20 mouse cellular contexts compared by ENCODE assay signal in the genomic region with DNA sequence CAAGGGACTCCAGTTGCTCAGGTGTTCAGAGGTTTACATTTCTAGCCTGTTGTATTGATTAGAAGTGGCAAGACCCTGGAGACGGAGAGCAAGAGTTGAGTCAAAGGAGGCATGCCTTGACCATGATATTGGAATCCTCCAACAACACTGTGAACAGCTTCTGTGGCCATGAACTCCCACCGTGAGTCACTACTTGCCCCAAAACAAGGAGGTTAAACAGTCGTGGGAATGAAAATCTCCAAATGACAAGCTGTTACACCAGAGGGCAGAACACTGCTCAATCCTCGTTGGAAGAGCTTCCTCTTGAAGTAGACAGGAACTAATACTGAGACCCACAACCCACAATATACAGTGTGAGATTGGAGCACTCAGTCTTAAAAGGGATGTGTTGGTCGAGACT.
"Had no signal": no experiment of that assay in that cellular context is flagged by ENCODE, and none has a peak within 500 bp of the region (broad histone marks: within the 10 kb centered on the region; RNA-seq: fewer than 3 reads in every experiment).

No protein-coding gene starts in this region.

- H3K4me2 ChIP-seq: liver, embryonic 15.5 days; lung, embryonic 15.5 days; neural tube, embryonic 13.5 days; neural tube, embryonic 15.5 days; stomach, embryonic 15.5 days had no signal

- ATAC-seq: liver, postnatal 0 days; lung, postnatal 0 days; midbrain, embryonic 16.5 days had no signal

- H3K4me3 ChIP-seq: liver, embryonic 15.5 days; lung, embryonic 15.5 days; midbrain, embryonic 10.5 days; myocyte; neural tube, embryonic 13.5 days; neural tube, embryonic 15.5 days; stomach, embryonic 15.5 days had no signal

- H3K27me3 ChIP-seq: liver, embryonic 15.5 days; lung, embryonic 15.5 days; neural tube, embryonic 13.5 days; neural tube, embryonic 15.5 days; stomach, embryonic 15.5 days had no signal

- H3K27ac ChIP-seq: liver, embryonic 15.5 days; lung, embryonic 15.5 days; macrophage; midbrain, embryonic 10.5 days; neural tube, embryonic 13.5 days; neural tube, embryonic 15.5 days; stomach, embryonic 15.5 days; stomach, postnatal 0 days had no signal

- H3K9ac ChIP-seq: liver, embryonic 15.5 days; liver, postnatal 0 days; lung, embryonic 15.5 days; neural tube, embryonic 13.5 days; neural tube, embryonic 15.5 days; stomach, embryonic 15.5 days had no signal

- H3K36me3 ChIP-seq: liver, embryonic 15.5 days; lung, embryonic 15.5 days; midbrain, embryonic 10.5 days; neural tube, embryonic 13.5 days; neural tube, embryonic 15.5 days; stomach, embryonic 15.5 days had no signal

- DNase-seq: liver, postnatal 0 days; lung, adult 2 months; lung, postnatal 14 days; lung, postnatal 36 days; midbrain, embryonic 14.5 days; right cerebral cortex, postnatal 14 days; thymus, adult 2 months; thymus, postnatal 25 days; thymus, postnatal 4 days had no signal

- H3K9me3 ChIP-seq: liver, embryonic 15.5 days; lung, embryonic 15.5 days; midbrain, embryonic 10.5 days; neural tube, embryonic 13.5 days; neural tube, embryonic 15.5 days; stomach, embryonic 15.5 days had no signal
